Mouse (Mus musculus) neural tube, embryonic 14.5 days (tissue): ENCODE measurements around the gene Slc46a3. TPM values are rescaled to one million over a fixed set of nuclear protein-coding genes. Genes with fewer than 3 reads are reported as not detected.

Experiments
- ATAC-seq: fragments of 200-750 bp; cut with Nextera tagmentation; 2 replicates; pipeline ENCODE4 v1.8.0; 2017; ENCODE audit warnings: low read depth, mild to moderate bottlenecking, moderate TSS enrichment, moderate library complexity
- H3K27ac ChIP-seq: fragments of 300-500 bp; sonication (generic); 2 replicates; pipeline ENCODE4 v1.5.1; 2014; ENCODE audit warnings: low read depth, mild to moderate bottlenecking, control low read depth, low read length, moderate library complexity, mixed read lengths
- H3K27me3 ChIP-seq: fragments of 300-500 bp; sonication (generic); 2 replicates; pipeline ENCODE4 v1.6.1; 2014; ENCODE audit warnings: low read length; ENCODE audit not compliant: control insufficient read depth, insufficient read depth
- H3K36me3 ChIP-seq: fragments of 300-500 bp; sonication (generic); 2 replicates; pipeline ENCODE4 v1.6.1; 2014; ENCODE audit warnings: low read length, mixed read lengths; ENCODE audit not compliant: control insufficient read depth, insufficient read depth
- H3K4me1 ChIP-seq: fragments of 300-500 bp; sonication (generic); 2 replicates; pipeline ENCODE4 v1.6.1; 2014; ENCODE audit warnings: low read length; ENCODE audit not compliant: control insufficient read depth, insufficient read depth
- H3K4me2 ChIP-seq: fragments of 300-500 bp; sonication (generic); 2 replicates; pipeline ENCODE4 v1.6.1; 2014; ENCODE audit warnings: mild to moderate bottlenecking, low read depth, low read length, control low read depth
- H3K4me3 ChIP-seq: fragments of 300-500 bp; sonication (generic); 2 replicates; pipeline ENCODE4 v1.5.1; 2014; ENCODE audit warnings: low read depth, low read length, control low read depth, mixed read lengths
- H3K9ac ChIP-seq: fragments of 300-500 bp; sonication (generic); replicated peaks from 2 replicates; pipeline ENCODE4 v1.6.1; 2014; ENCODE audit warnings: low read depth, mild to moderate bottlenecking, control low read depth, low read length, mixed read lengths
- H3K9me3 ChIP-seq: fragments of 300-500 bp; sonication (generic); 2 replicates; pipeline ENCODE4 v1.6.1; 2016; ENCODE audit warnings: low read length; ENCODE audit not compliant: control insufficient read depth
- WGBS: fragments of 180-500 bp; shearing (Covaris S2); extraction: QIAGEN DNeasy Blood & Tissue Kit; methylation state at CpG from one replicate; pipeline ENCODE4 v1.1.7; 2014; 5-methylcytosine and 5-hydroxymethylcytosine counted together
- polyA plus RNA-seq: library from polyadenylated mRNA; unstranded; fragments of >200 nt; fragmentation: Nextera tagmentation; extraction: Ambion mirVana; gene quantifications from 2 replicates; pipeline ENCODE4 v1.2.1, GENCODE M21; 2014

Slc46a3 gene
- polyA plus RNA-seq, 1 experiment from 2014 or later = 3.7 TPM

DNA sequence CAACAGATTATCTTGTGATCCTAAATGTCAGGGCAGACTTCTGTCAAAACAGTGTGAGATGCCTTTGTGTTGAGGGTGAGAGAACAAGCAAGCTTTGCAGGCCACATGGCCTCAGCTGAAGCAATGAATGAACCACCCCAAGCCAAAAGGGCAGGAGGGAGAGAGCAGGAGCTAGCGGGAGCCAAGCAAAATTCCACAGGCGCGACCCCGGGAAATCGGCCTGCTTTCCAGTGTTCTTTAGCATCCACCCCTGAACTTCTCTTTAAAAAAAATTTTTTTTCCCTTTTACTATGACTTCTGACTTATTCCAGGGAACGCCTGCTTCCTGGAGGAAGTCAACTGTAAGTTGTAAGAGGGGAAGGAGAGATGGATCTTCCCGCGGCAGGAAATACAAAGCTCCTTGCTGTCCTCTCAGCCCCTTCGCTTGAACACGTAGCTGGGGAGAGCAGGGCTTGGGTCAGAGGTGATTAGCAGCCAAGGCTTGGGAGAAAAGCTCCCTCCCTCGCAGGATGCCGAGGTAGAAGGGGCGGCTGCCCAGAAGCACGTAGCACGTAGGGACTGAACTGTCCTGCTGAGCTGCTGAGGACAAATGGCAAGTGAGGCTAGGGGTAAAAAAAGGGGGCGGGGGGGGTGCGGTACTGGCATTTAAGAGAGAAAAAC, 59.6 kb downstream of the Slc46a3 start:
- no peak overlapping the region for H3K4me2 ChIP-seq
- ATAC-seq = no peak
- H3K9ac ChIP-seq = no peak overlapping the region
- H3K4me3 ChIP-seq = no peak overlapping the region
- H3K36me3 ChIP-seq = no peaks in the 10 kb centered on the region
- no peak overlapping the region for H3K27ac ChIP-seq
- WGBS = 12% methylated on average over 17 of the region's 17 CpGs
- H3K27me3 ChIP-seq = no peaks in the 10 kb centered on the region
- no peaks in the 10 kb centered on the region for H3K4me1 ChIP-seq
- H3K9me3 ChIP-seq = no peaks in the 10 kb centered on the region

DNA sequence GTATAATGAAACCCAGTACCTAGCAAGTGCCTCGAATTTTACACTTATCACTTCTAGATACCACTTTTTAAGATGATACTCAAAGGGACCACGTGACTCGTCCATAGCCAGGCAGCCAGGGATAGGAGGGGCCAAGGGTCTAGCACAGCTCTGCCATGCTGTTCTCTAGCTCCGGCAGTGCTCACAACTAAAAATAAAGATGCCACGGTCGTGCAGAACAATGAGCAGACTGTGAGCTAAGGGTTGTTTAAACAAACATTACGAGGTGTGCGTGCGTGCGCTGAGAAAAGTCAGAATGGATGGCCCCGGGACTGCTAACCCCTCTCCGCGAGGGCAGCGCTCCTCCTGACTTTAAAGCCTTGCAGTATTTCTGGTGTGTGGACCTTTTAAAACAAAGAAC, 61.8 kb downstream of the Slc46a3 start:
- ATAC-seq = no peak
- no peaks in the 10 kb centered on the region for H3K4me1 ChIP-seq
- WGBS = 30% methylated on average over 14 of the region's 14 CpGs
- H3K27me3 ChIP-seq = no peaks in the 10 kb centered on the region
- no peaks in the 10 kb centered on the region for H3K9me3 ChIP-seq
- no peak overlapping the region for H3K9ac ChIP-seq
- no peak overlapping the region for H3K4me2 ChIP-seq
- no peak overlapping the region for H3K27ac ChIP-seq
- no peaks in the 10 kb centered on the region for H3K36me3 ChIP-seq
- no peak overlapping the region for H3K4me3 ChIP-seq

DNA sequence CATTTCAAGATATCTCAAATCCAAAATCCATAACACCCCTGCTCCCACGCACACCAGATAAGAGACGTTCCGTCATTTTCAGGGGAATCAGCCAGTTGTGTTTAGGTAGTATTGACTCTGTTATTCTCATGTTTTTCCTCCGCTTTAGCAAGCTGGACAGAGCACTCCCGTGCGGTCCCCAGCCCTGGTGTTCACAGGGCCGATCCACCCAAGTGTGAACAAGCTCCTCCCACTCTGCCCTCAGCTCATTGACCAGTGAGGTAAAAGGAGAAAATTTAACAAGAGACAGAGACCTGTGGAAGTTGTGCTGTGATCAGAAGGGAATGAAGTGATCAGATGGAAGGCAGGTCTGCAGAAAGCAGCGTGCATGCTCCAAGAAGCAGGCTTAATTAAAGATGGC, 65.8 kb downstream of the Slc46a3 start:
- Histone ChIP-seq H3K4me1 (no peaks in the 10 kb centered on the region), H3K4me3 (no peak overlapping the region), H3K27me3 (no peaks in the 10 kb centered on the region), H3K9ac (no peak overlapping the region), H3K9me3 (no peaks in the 10 kb centered on the region), H3K4me2 (no peak overlapping the region), H3K27ac (no peak overlapping the region), H3K36me3 (no peaks in the 10 kb centered on the region)
- 82% methylated on average over 8 of the region's 8 CpGs for WGBS
- ATAC-seq = no peak

Other genes with a start within 250 kb of the Slc46a3 start
- 9.9 and 15.3 TPM in 2 replicates for gene Flt1, start 168.8 kb downstream of the Slc46a3 start, polyA plus RNA-seq
- gene Pomp, start 34.4 kb downstream of the Slc46a3 start, polyA plus RNA-seq = 514 and 515 TPM in 2 replicates
- gene Mtus2, start 62.5 kb upstream of the Slc46a3 start, polyA plus RNA-seq = 51.3 and 53.9 TPM in 2 replicates